Mouse (Mus musculus) adrenal gland, postnatal 36 days (tissue): ENCODE measurements around the gene Pip4k2c. TPM values are rescaled to one million over a fixed set of nuclear protein-coding genes. Genes with fewer than 3 reads are reported as not detected.
"Not testable (repeated sequence)": the region's sequence is repeated elsewhere in the genome, so short reads cannot be mapped to it uniquely, and the experiment has no call there.

Experiments
- DNase-seq, 2 experiments: peaks; one replicate each; pipeline ENCODE4 v3.0.0; 2021; ENCODE audit warnings: mixed read lengths in 1 of 2
- total RNA-seq, 2 experiments: library from RNA; stranded (reverse); gene quantifications; 2 replicates each; pipeline ENCODE4 v1.2.3; 2021

Gene Pip4k2c
- total RNA-seq, 2 experiments from 2014 or later: 39.2 to 48.1 TPM

DNA sequence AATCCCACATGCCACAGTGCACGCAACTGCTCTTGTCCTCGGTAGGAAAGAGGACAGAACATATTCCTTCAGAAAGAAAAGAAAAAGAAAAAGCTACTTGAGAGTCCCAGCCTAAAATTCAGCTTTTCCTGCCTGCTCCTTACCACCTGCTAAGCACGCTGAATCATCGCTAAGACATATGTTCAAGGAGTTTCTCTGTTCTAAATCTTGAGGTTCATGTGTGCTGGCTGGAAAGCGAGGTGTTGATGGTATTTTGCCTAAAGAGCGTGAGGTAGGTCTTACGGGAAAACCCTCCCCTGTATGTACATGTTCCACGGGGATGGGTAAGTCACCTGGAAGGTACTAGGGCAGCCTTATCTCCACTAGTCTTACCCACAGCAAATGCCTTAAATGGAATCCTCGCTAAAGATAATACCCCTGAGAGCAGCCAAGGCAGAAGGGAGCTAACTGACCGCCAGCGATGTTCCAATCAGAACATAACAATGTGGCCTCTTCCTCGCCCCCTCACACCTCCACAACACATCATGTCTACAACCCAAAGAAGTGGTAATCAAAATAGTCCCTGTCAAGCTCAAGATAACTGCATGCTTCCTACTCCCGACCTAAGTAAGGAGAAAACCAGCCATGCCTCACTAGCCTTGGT lies 1.3 kb downstream of the Pip4k2c start:
- DNase-seq: no peak

DNA sequence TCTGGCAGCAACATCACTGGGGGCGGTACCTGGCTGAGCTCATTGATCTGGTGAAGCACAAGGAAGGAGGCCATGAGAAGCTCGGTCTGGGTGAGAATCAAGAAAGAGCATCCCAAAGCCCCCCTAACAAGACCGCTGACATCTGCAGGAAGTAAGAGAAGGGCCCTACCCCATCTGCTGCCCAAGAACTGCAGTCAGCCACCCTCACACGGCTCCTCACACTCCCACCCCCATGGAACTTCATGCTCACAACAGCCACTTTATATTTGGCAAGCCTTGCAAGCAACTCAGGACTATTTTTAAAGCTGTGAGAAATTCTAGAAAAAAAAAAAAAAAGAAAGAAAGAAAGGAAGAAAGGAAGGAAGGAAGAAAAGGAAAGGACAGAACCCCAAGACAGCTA lies 2.5 kb downstream of the Pip4k2c start:
- no peak for DNase-seq

DNA sequence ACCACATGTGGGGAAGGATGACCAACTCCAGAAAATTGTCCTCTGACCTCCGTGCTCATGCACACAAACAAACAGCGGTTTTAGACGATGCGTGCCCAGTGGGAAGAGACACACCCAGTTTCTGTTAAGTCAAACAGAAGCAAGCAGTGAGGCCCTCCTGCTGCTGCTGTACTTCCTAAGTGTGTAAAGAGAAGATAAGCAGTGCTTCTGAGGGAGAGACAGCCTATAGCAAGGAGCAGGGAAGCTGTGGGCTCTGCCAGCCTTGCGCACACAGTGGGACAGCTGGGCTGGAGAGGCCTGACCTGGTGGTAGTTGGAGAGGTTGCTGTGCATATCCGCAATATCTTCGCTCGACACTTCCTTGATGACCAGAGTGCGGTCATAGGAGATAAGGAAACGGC lies 6.0 kb downstream of the Pip4k2c start:
- DNase-seq: no peak

DNA sequence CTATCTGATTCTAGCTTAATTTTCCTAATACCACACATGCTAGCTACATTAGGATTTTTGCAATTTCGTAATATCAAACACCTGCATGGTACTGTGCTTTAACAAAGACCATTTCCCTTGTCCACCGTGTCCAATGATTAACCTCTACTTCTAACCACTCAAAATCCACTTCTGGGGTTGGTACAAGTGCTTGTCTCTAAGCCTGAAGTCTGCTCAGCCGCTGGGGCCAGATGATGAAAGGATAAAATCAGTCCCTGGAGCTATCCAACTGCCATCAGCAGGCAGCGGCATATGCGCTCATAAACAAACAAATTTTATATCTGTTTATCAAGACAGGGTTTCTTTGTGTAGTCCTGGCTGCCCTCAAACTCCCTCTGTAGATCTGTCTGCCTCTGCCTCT lies 6.8 kb downstream of the Pip4k2c start:
- DNase-seq: no peak

DNA sequence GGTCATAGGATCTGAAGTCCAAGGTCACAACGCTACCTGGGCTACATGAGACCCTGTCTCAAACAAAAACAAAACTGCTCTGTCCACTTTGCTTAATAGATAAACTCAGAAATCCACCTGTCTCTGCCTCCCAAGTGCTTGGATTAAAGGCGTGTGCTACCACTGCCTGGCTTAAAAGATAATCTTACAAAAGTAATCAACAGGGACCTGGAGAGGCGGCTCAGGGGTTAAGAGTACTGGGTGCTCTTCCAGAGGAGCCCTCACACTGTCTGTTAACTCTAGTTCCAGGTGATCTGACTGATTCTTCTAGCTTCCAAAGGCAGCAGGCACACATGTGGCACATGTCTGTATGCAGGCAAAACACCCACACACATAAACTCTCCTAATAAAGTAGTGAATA lies 8.3 kb downstream of the Pip4k2c start:
- DNase-seq: no peak

DNA sequence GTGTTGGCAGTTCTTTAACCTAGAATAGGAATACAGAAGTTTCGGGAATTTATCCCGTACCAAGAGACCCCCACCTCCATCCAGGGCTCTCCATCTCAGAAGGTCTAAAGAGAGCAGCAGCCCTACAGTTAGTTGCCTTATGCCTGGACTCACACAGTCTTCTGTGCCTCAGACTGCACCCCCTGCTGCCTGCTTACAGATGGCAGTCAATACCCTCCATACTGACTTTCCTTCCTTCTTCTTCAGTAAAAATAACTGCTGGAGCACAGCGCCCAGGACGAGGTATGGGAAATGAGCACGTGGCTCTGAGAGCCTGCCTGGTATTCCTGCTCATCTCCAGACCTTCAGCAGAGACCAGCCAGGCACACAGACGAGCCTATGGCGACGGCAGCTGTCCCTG lies 11.1 kb downstream of the Pip4k2c start:
- DNase-seq: no peak

DNA sequence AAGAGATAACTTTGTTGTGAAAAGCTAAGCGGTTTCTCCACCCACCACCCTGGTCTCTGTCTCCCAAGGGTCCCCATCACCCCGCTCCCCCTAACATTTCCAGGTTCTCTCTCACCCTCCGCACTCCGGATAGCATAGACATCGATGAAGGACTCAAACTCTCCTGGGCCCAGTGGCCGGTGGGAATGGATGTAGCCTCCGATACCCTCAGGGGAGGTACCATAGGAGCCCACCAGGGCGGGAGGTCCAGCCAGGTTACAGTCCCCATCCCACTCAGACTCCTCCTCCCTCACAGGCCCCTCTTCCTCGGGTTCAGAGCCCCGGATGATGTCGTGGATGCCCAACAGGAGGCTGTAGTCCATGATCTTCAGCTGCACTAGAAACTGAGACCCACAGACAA lies 11.9 kb downstream of the Pip4k2c start:
- no peak for DNase-seq

DNA sequence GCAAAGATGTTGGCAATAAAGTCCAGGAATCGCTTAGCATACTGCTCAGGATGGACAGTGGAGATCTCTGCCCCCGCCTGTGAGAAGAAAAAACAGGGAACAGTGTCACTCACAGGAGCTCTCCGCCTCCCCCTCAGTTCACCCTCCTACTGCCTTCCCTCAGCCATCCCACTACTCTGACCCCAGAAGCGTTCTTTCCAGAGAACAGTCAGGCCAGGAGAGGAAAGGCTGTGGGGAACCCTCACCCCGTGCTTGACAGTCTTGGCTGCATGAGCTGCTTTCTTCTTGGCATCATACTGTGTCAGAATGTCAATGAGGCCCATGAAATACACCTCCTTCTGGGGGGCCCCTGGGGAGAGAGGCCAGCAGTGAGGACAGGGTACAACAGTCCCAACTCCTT lies 12.3 kb downstream of the Pip4k2c start:
- DNase-seq: no peak

DNA sequence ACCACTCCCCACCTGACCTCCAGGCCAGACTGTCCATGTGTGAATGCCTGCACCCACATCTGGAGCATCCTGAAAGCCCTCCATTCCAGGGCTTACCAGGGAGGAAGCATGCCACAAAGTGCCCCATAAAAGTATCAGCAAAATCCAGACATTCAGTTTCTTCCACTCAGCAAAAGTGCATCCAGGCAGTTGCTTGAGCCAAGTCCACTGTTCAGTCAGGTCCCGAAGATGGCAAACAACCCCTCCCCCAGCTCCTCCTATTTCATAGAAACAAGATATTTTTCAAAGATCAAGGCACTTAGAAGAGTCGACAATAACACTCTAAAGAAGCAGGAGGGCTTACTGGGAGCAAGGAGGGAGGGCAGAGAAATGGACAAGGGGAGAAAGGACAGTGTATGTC lies 12.9 kb downstream of the Pip4k2c start:
- DNase-seq: no peak

DNA sequence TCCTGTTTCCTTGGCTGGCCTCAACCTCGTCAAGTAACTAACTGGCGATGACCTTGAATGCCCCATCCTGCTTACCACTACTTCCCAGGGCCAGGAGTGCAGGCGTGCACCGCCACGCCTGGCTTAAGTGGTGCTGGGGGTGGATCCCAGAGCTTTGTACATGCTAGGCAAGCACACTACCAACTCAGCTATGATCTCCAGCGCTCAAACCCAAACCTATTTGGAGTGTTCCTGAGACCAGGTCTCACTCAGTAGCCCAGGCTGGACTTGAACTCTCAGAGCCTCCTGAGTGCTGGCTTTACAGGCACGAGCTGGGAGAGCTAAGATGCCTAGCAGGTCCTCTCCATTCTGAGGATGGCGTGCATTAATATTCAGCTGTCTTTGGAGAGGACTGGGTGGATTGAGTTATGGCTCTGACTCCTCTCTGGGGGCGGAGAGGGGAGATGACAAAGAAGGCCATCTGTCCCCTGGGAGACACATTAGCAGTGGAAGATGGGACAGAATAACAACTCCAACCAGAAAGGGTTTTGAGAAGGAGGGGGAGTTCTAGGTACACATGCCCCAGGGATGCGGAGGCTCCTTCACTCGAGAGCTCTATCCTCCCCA lies 13.8 kb downstream of the Pip4k2c start:
- DNase-seq: peak in 1 of 2 experiments; percentile 13

DNA sequence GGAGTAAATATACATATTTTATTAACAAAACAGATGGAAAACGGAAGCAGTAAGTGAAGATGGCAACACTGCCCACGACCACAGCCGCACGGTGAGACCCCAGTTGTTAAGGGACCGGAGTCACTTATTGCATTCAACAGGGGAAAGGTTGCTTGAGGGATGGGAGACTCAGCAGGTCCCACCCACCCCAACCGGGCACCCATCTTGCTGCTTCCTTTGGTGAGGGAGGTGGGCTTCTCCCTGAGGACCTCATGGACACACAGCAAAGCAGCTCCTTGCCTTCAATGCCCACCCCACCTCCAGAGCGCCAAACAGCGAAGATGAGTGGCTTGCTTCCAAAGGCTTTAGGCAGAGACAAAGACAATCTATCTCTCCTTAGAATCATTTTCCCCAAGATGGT lies 14.3 kb downstream of the Pip4k2c start:
- no peak for DNase-seq

DNA sequence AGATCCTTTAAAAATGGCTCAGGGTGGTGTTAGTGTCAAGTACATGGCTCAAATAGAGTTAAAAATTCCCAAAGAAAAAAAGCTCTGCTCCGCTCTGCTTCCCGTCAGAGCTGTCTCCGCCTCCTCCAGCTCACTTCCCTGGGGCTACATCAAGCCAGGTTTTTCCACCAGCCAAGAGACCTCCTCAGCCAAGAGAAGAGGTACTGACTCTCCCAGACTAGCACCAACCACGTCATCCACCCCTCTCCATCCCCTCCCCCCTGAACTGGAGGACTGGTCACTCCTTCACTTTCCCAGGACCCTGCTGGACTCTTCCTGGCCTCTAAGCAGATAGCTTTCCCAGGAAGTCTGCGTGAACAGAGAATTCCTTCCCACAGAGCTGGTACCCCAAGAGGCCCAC lies 15.0 kb downstream of the Pip4k2c start:
- DNase-seq: peak; percentile 68 to 74

DNA sequence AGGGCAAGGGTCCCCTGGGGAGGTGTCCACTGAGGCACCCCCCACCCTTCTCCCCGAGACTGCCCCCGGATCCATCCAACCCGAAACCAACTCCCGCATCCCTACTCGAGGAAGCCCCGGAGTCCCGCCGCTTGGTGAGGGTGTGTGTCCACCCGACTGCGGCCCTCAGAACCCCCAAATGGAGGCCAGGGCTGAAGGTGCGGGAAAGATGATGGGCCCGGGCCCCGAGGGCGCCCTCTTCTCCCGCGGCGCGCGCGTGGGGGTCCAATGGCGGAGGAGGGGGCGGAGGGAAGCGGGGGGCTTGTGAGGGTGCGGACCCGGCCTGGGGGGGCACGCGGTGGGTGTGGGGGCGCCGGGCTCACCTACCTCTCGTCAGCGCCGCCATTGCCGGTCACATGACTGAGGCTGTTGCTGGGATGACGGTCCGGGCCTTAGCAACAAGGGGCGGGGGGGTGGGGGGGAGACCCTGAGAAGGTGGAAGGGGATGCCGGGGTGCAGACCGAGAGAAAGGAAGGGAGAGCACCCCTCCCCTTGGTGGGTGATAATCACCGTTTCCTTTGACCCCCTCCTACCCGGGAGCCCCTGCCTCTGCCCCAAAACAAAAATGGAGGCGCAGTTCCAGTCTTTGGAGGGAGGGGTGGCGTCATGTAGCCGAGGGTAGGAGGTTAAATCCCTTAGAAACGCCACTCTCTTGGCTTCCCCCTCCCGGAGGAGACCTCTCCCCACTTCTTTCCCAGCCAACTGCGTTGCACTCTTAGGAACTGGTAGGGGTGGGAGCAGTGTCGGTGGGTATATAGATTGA lies 15.9 kb downstream of the Pip4k2c start, which contains the start of gene Dtx3:
TSS of gene Dtx3 (minus strand) at position 401 of the 802 bp plus-strand sequence.
- peak; percentile 50 to 72 for DNase-seq

DNA sequence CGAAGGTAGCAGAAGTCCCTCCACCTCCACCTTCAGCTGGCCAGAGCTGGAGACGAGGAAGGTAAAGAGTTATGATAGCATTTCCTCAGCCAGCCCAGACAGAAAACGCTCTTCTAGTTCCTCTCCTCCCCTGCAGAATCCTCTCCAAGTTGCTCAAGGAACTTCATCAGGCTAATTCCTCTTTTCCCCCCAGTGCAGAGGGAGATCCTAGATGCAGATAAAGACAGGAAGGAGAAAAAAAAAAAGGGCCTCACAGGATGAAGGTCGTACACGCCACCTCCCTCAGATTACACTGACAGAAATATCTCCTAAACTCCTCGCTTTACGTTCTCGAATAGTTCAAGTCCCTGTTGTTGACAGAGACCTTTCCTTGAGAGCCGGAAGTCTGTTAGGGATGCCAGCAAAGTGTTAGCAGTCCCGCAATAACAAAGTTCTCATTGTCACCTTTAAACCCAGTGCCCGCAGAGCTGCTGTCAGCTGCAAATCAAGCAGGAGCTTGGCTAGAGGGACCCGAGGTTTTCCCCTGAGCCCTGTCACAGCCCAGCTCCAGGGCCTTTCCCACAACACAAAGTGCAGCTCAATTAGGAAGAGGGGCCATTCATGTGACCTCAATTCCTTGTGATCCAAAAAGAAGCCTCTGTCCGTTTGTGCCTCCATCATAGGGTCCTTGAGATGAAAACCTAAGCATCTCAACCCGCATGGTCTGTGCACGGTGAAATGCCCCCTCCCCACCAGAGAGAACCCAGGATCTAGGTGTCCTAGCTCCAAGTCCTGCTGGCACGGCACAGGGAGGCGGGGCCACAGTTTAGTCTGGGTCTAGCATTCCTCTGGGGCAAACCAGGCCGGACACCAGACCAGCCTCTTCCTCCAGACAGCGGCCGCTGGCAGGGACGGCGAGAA lies 16.7 kb downstream of the Pip4k2c start:
- DNase-seq: peak; percentile 80 to 86

DNA sequence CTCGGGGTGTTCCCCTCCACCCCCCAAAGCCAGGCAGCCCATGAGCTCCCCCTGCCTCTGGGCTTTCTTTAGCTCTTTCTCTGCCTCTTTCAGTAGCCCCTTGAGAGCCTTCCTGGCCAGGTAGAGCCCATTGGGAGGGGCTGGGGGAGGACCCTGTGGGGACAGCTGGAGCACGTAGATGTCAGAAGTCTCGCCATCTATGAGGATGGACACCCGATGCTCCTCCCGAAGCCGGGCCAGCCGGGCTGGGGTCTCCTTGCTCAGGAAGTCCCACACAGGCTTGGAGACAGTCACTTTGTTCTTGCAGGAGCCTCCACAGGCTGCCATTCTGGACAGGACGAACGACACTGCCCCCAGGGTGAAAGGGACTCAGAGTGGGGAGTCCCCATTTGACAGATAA lies 18.4 kb downstream of the Pip4k2c start:
- DNase-seq: no peak

DNA sequence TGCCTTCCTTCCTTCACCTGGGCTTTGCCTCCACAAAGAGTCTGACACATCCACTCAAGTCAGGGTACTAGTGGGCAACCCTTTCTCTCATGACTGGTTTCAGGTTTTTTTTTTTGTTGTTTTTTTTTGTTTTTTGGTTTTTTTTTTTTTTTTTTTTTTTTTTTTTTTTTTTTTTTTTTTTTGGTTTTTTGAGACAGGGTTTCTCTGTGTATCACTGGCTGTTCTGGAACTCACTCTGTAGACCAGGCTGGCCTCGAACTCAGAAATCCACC lies 19.4 kb downstream of the Pip4k2c start:
- DNase-seq: not testable (repeated sequence)

DNA sequence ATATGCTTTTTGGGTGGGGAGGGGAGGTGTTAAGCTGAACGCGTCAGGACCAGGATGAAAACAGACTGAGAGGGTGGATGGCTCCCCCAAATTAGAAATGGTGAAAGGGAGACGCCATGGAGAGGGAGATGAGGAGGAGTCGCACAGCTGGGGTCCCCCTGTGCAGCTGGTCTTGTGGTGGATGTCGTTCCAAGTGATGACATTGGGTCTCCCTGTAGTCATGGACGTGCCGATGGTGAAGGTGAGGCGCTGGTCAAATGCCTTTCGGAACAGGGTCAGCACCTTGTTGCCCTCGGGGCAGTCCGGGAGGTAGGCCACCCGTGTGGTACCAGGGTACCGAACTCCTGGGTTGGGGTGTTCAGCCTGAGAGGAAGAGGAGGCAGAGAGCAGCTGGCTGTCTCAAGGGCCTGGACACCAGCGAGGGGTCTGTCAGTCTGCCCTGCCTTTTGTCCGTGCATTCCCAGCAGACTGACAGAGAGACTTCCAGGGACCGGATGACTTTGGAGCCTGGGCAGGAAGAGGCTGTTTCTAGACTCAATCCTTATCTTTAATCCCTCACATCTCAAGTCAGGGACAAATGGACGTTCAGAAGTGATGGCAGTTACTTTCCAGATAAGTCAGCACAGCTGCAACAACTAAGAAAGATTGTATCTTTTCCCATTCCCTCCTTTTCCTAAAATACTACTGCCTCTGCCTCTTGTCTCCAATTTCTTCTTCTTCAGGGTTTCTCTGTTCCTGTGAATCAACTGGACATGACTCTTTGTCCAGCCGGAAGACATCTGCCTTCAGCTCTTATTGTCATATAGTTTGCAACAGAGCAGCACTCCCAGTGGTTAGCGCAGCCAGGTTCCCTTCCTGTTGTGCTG lies 20.0 kb downstream of the Pip4k2c start:
- no peak for DNase-seq

DNA sequence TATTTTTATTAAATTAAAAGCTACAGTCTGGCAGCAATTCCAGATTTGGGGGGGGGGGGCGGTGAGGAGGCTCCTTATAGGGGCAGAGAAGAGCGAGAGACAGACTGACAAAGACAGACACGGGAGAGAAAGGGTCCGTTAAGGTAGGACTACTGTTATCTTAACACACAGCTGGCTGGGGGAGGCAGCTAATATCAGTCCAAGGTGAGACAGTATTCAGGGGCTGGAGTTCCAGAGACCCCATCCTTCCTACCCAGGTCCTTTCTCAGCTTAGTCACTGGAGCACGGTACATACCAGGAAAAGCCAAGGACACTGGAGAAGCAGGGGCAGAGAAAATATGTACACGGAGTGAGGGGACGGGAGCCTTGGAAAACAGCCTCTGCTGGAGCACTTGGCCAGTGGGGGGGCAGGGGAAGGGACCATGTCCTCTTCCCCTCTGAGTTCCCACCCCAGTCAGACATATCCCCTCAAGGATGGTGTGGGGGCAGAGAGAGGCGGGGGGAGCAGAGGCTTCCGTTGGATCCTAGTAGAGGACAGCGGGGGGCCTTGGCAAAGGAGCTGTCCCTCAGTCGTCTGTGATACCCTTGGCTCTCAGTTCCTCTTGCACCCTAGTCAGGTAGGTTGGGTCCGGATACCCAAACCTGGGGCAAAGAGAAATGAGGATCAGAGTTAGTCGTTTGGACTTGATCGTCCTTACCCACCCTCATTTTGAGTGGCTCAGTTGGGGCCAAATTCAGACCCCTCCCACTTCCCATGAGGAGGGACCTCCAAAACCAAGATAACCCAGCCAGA lies 20.8 kb downstream of the Pip4k2c start:
- no peak for DNase-seq

DNA sequence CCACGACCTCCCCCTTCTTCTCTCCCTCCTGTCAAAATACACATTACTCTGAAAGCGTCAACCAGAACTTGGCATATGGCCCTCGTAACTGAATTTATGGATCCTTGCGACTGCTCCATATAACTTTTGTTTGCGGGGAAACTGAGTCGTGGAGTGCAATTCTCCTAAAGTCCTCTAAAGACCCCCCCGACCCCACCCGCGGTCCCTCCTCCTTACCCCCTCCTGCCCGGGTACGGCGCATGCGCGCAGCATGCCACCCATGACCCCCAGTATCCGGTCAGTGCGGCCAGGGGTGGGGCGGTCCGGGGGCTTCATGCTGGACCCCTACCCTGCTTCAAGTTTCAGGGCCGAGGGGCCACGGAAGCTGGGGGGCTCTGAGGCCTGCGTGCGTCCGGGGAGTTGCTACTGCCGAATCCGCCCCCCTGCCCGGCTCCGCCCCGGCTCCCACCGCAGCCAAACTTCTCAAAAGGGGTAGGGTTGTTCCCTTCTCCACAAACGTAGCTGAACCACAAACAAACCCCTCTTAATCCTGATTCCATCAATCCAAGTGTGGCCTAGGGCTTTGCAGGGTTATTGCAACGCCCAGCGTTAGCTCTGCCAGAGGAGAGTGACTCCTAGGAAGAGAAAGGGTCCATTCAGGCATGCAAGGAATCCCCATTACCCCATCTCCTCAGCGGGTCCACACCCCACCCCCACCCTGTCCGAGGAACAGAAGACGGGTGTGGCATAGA lies 21.6 kb downstream of the Pip4k2c start, which contains the start of gene Arhgef25:
TSS of gene Arhgef25 (minus strand) at position 433 of the 731 bp plus-strand sequence.
- peak; percentile 47 to 71 for DNase-seq

DNA sequence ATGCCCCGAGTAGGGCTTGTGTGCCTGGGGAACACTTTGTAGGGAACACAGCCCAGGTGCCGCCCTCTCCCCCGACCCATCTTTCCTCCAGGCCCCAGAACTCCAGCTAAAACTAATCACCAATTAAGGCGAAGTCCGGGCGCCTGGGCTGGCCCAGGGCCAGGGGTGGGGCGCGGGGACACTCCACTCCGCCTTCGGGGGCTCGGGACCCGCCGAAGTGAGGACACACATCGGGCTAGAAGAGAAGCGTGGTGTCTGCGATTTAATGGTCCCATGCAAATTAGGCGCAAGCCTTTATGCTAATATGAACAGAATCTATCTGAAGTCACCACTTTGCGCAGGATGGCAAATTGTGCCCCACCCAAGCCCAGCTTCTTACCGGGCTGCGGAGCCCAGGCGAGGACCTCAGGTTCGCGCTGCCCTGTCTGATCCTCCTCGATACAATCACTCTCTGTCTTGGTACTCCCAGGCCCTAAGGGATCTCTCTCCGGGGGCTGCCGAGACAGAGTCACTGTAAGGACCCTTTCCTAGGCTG lies 22.2 kb downstream of the Pip4k2c start:
- DNase-seq: peak; percentile 26 to 49
